Mouse (Mus musculus): ENCODE measurements at regions not wholly inside any gene's neighbourhood (a gene's known extent, or its start where the extent isn't known, plus 50 kb on each side); places are given as distances from the start of the nearest gene placed in this dataset.

DNA sequence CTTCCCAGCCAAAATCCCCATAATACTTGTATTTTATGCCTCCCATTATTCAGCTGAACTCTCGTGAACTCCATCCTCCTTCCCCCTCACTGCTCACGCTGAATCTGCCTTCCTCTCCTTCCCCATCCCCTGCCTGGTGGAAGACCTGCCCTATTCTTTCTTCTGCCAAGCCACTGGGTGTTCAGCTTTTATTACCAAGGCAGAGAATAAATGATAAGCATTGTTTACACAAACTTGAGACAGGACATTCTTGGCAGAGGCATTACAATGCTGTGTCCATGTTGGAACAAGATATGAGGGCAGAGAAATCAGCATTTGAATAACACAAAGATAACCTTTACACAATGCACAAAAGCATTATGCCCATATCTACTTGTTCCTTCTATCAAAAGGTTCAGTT lies 80.2 kb downstream of the Dhrs2 start:
- no peak for ATAC-seq (ENCODE audit: borderline replicate concordance, extremely low read depth, low FRiP score, low TSS enrichment)
- no peak overlapping the region for H3K27ac ChIP-seq
- no peaks in the 10 kb centered on the region for H3K9me3 ChIP-seq
- no peaks in the 10 kb centered on the region for H3K27me3 ChIP-seq
- H3K4me1 ChIP-seq: no peaks in the 10 kb centered on the region
- H3K4me3 ChIP-seq: no peak overlapping the region
- WGBS: 38% methylated on average over 2 of the region's 2 CpGs
- no peaks in the 10 kb centered on the region for H3K36me3 ChIP-seq
- no peak overlapping the region for H3K4me2 ChIP-seq
- no peak overlapping the region for H3K9ac ChIP-seq

DNA sequence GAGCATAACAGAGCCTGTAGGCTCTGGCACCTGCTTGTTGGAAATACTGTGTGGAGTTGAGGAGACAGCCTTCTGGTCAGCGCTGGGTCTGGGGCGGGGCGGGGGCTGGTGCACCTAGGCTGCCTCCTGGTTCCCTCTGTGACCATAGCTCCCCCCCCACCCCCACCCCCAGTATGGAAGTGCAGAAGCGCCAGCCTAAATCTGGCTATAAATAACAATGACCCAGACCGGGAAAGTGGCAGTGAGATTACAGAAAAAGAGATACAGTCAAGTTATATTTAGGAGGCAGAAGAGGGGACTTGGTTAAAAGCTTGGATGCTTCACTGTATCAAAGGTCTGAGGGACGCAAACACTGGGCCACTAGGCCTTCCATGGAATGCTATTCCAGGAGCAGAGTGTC lies 91.8 kb downstream of the Dhrs2 start:
- Histone ChIP-seq H3K27ac (no peak overlapping the region), H3K27me3 (no peaks in the 10 kb centered on the region), H3K4me1 (no peaks in the 10 kb centered on the region), H3K4me2 (no peak overlapping the region), H3K9me3 (no peaks in the 10 kb centered on the region), H3K4me3 (no peak overlapping the region), H3K9ac (no peak overlapping the region), H3K36me3 (no peaks in the 10 kb centered on the region)
- no peak for ATAC-seq (ENCODE audit: borderline replicate concordance, extremely low read depth, low FRiP score, low TSS enrichment)
- WGBS: 69% methylated on average over 6 of the region's 6 CpGs

DNA sequence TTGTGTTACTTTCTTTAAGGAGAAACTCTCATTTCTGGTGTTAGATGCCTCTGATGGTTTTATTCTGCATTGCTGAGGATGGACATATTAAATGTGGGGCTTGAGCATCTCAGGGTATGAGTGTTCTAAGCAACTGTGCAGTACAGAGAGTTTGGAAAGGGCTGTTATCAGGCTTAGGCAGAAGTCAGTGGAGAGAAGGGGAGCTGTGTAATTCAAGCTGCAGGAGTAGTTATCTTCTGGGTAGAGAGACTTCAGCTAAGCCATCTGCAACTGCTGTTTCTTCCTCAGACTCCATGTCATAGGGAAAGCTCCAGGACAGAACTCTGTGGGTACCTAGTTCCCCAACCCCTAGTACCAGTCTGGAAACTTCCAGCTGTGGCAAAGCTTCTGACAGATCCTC lies 102.1 kb downstream of the Dhrs2 start:
- Histone ChIP-seq H3K4me3 (no peak overlapping the region), H3K9ac (no peak overlapping the region)
- no peak for ATAC-seq (ENCODE audit: borderline replicate concordance, extremely low read depth, low FRiP score, low TSS enrichment)

DNA sequence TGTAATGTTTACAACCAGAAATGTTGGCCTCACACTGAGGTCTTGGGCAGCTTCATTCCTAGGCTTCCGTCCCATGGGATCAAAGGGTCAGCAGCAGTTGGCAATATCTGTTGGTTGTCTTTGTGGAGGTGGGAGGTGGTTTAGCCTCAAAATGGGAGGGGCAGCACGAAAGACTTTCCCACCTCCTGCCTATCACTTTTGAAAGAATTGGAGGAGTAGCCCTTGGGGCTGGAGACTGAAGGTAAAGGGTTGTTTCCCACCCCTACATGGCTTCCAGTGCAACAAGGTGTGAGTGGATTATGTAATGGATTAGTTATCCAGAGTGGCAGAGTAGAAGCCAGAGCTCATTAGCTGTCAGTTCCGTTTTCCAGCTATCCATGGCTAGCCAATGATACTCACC lies 102.5 kb downstream of the Dhrs2 start:
- no peak overlapping the region for H3K27ac ChIP-seq
- H3K4me2 ChIP-seq: no peak overlapping the region
- no peak overlapping the region for H3K4me3 ChIP-seq
- ATAC-seq (ENCODE audit: borderline replicate concordance, extremely low read depth, low FRiP score, low TSS enrichment): no peak
- no peaks in the 10 kb centered on the region for H3K36me3 ChIP-seq
- WGBS: 42% methylated on average over 3 of the region's 3 CpGs
- H3K9ac ChIP-seq: no peak overlapping the region
- no peaks in the 10 kb centered on the region for H3K9me3 ChIP-seq
- H3K27me3 ChIP-seq: no peaks in the 10 kb centered on the region
- no peaks in the 10 kb centered on the region for H3K4me1 ChIP-seq

More for the DNA sequence above, 102.1 kb downstream of the Dhrs2 start:
- H3K27me3 ChIP-seq: no peaks in the 10 kb centered on the region
- H3K27ac ChIP-seq: no peak overlapping the region
- no peaks in the 10 kb centered on the region for H3K4me1 ChIP-seq
- H3K9me3 ChIP-seq: no peaks in the 10 kb centered on the region
- no peaks in the 10 kb centered on the region for H3K36me3 ChIP-seq
- no peak overlapping the region for H3K4me2 ChIP-seq

DNA sequence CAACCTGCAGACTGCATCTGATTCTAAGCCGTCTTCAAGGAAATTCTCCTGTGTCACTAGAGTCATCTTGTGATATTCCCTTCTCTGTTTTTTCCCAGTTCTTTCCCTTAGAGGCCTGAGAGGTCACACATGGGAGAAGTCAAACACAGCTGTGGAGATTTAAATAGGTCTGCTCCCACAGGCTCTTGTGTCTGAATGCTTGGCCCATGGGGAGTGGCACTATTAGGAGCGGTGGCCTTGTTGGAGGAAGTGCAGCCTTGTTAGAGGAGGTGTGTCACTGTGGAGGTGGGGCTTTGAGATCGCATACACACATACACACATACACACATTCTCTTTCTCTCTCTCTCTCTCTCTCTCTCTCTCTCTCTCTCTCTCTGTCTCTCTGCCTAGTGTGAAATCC lies 112.0 kb downstream of the Dhrs2 start:
- Histone ChIP-seq H3K27ac (no peak overlapping the region), H3K9ac (no peak overlapping the region), H3K9me3 (no peaks in the 10 kb centered on the region), H3K4me1 (0 out of 2 replicates have a peak, but pooled peaks cover 9% of the 10 kb centered on the region), H3K36me3 (no peaks in the 10 kb centered on the region), H3K27me3 (no peaks in the 10 kb centered on the region), H3K4me3 (no peak overlapping the region), H3K4me2 (no peak overlapping the region)
- WGBS: 47% methylated on average over 3 of the region's 3 CpGs
- no peak for ATAC-seq (ENCODE audit: borderline replicate concordance, extremely low read depth, low FRiP score, low TSS enrichment)

DNA sequence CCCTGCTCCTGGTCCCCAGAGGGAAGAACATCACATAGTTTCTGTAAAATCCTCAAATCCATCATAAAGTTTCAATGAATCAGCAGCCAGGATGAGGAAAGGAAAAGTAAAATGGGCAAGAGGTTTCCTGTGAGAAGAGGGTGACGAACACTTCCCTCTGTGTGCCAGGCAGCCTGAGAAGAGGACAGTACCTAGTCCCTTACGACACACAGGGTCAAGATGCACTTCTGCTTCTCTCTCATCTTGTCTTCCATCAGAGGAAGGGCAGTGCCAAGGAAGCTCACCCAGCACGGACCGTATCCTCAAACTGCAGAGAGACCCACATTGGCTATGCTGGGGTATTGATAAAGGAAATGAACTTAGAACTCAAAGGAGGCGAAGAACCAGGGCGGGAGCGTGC lies 112.5 kb downstream of the Dhrs2 start:
- WGBS: 86% methylated on average over 7 of the region's 7 CpGs
- Histone ChIP-seq H3K4me1 (0 out of 2 replicates have a peak, but pooled peaks cover 12% of the 10 kb centered on the region), H3K4me2 (no peak overlapping the region), H3K27ac (no peak overlapping the region), H3K9me3 (no peaks in the 10 kb centered on the region), H3K9ac (no peak overlapping the region), H3K27me3 (no peaks in the 10 kb centered on the region), H3K4me3 (no peak overlapping the region), H3K36me3 (no peaks in the 10 kb centered on the region)
- no peak for ATAC-seq (ENCODE audit: borderline replicate concordance, extremely low read depth, low FRiP score, low TSS enrichment)

DNA sequence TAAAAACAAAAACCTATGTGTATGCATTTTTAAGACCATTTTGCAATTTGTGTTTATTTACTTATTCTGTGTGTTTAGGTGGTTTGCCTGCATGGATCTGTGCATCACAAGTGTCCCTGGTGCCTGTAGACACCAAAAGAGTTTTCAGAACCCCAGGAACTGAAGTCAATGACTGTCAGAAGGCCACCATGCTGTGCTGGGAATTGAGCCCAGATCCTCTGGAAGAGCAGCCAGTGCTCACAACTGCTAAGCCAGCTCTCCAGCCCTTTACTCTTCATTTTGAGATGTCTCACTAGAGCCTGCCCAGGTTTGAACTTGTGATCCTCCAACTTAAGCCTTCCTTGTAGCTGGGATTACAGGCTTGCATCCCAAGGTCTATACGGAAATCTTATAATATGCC lies 113.8 kb downstream of the Dhrs2 start:
- Histone ChIP-seq H3K4me1 (0 out of 2 replicates have a peak, but pooled peaks cover 12% of the 10 kb centered on the region), H3K9me3 (no peaks in the 10 kb centered on the region), H3K4me3 (no peak overlapping the region), H3K36me3 (no peaks in the 10 kb centered on the region), H3K4me2 (no peak overlapping the region), H3K9ac (no peak overlapping the region), H3K27ac (no peak overlapping the region), H3K27me3 (no peaks in the 10 kb centered on the region)
- 89% methylated on average over 1 of the region's 1 CpGs for WGBS
- ATAC-seq (ENCODE audit: borderline replicate concordance, extremely low read depth, low FRiP score, low TSS enrichment): no peak

DNA sequence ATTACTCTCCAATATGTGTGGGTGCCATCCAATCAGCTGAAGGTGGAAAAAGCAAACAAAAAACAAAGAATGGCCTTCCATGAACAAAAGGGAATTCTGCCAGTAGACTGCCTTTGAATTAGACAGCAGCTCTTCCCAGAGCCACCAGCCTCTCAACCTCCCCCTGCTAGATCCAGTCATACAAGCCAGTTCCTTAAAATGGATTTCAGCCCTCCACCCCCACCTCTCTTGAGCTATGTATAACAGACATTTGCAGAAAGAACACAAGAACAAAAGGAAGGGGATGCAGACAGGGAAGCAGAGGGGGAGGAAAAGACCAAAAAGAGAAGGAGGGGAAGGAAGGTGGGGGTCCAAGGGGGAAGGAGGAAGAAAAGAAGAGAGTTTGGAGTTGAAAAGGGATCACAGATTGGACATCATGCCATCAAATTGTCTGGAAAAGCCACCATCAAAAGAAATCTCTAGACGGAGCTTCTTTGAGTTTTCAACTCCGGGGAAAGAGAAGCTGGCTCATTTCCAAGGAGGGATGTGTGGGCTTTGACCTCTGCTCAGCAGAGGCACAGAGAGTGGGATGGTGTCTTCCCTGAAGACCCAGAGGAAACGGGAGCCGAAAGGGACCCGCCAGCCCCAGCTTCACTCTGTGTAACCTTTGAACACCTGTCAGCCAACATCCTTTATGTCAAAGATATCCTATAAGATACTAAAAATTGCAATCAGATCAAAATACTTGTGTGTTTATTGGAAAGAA lies 114.8 kb downstream of the Dhrs2 start:
- H3K9ac ChIP-seq: no peak overlapping the region
- H3K36me3 ChIP-seq: no peaks in the 10 kb centered on the region
- H3K27me3 ChIP-seq: no peaks in the 10 kb centered on the region
- ATAC-seq (ENCODE audit: borderline replicate concordance, extremely low read depth, low FRiP score, low TSS enrichment): no peak
- H3K4me3 ChIP-seq: no peak overlapping the region
- WGBS: 30% methylated on average over 5 of the region's 5 CpGs
- peak overlapping the region; percentile 37 for H3K27ac ChIP-seq
- 0 out of 2 replicates have a peak, but pooled peaks cover 12% of the 10 kb centered on the region for H3K4me1 ChIP-seq
- no peak overlapping the region for H3K4me2 ChIP-seq
- no peaks in the 10 kb centered on the region for H3K9me3 ChIP-seq

DNA sequence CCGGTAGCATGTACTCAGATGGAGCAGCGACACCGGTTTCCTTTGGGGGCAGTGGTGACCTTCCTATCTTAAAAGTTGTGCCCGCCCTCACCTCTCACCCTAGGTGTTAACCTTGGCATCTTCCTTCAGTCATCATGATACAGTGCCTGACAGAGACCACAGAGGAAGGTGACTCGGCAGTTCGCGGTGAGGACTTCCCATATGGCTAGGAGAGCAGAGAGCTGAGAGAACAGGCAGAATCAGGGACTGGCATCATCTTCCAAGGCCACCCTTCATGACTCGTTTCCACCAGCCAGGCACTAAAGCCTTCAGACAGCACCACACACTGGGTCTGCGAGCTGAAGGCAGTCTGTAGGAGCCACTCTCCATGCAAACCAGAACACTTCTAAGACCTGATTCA lies 116.2 kb downstream of the Dhrs2 start:
- no peak for ATAC-seq (ENCODE audit: borderline replicate concordance, extremely low read depth, low FRiP score, low TSS enrichment)
- WGBS: 60% methylated on average over 9 of the region's 9 CpGs
- Histone ChIP-seq H3K9me3 (no peaks in the 10 kb centered on the region), H3K27me3 (no peaks in the 10 kb centered on the region), H3K4me3 (no peak overlapping the region), H3K4me1 (0 out of 2 replicates have a peak, but pooled peaks cover 12% of the 10 kb centered on the region), H3K9ac (no peak overlapping the region), H3K27ac (peak overlapping the region; percentile 37; the same call in 1 of the 2 replicates), H3K4me2 (no peak overlapping the region), H3K36me3 (no peaks in the 10 kb centered on the region)

DNA sequence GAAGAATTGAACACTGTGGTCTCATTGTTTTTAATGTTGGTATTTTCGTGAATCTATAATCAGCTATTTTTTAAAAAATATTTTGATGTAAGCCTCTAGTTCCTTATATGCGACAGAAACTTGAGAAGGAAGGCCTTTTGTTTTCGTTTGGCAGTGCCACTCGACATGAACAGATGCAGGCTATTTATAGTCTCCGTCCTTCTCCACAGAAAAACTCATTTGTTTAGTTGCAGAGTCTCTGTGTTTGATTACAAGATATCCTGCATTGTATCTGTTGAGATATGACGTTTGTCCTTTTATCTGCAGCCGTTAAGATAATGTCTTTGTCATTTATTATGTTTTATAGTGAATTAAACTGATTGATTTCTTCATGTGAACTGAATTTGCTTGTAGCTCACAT lies 116.7 kb downstream of the Dhrs2 start:
- Histone ChIP-seq H3K4me3 (no peak overlapping the region), H3K9ac (no peak overlapping the region), H3K36me3 (no peaks in the 10 kb centered on the region), H3K4me2 (no peak overlapping the region), H3K27me3 (no peaks in the 10 kb centered on the region), H3K27ac (peak overlapping the region; percentile 37; the same call in 1 of the 2 replicates), H3K9me3 (no peaks in the 10 kb centered on the region), H3K4me1 (0 out of 2 replicates have a peak, but pooled peaks cover 12% of the 10 kb centered on the region)
- WGBS: 33% methylated on average over 7 of the region's 7 CpGs
- ATAC-seq (ENCODE audit: borderline replicate concordance, extremely low read depth, low FRiP score, low TSS enrichment): no peak

DNA sequence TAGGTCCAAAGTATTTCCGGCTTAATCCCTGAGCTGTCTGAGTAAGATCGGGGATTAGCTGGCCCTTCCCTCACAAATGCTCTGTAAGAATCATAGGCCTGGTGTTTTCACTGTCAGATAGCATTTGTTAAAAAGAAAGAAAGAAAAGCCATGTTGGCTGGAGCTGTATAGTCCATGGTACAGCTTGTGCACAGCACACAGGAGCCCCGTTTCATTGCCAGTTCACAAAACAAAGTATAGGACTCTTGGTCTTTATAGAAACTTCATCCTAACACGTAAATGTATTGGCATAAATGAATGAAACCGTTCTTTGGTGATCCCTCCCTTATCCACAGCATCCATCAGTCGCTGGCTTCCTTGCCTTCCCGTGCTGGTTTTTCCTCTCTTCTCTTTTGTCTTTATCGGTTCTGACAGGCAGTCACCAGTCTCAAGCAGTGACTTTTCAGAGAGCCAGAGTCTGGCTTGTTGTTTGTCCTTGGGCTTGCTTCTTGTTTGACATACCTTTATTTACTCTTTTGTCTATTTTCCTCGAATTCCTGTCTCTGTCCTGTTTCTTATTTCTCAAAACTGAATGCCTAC lies 117.3 kb downstream of the Dhrs2 start:
- no peak for ATAC-seq (ENCODE audit: borderline replicate concordance, extremely low read depth, low FRiP score, low TSS enrichment)
- H3K27me3 ChIP-seq: no peaks in the 10 kb centered on the region
- WGBS: 51% methylated on average over 9 of the region's 9 CpGs

DNA sequence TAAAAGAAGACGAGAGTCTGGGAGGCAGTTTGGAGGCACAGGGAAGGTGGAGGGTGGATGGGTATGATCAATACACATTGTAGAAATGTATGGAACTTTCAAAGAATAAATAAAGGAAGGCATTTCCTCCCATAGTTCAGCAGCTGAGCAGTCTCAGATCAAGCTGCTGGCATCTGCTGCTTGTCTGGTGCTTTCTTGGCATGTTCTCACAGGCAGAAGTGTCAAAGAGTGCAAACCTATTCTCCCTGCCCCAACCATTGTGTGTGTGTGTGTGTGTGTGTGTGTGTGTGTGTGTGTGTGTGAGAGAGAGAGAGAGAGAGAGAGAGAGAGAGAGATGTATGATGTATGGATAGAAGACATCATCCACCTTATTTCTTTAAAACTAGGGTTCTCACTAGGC lies 121.5 kb downstream of the Dhrs2 start:
- no peaks in the 10 kb centered on the region for H3K27me3 ChIP-seq
- no peak for ATAC-seq (ENCODE audit: borderline replicate concordance, extremely low read depth, low FRiP score, low TSS enrichment)
- 28% methylated on average over 1 of the region's 1 CpGs for WGBS
- no peaks in the 10 kb centered on the region for H3K36me3 ChIP-seq
- H3K27ac ChIP-seq: no peak overlapping the region
- H3K9me3 ChIP-seq: no peaks in the 10 kb centered on the region
- H3K9ac ChIP-seq: no peak overlapping the region
- H3K4me1 ChIP-seq: 0 out of 2 replicates have a peak, but pooled peaks cover 2% of the 10 kb centered on the region
- no peak overlapping the region for H3K4me3 ChIP-seq
- no peak overlapping the region for H3K4me2 ChIP-seq

More for the DNA sequence above, 117.3 kb downstream of the Dhrs2 start:
- no peak overlapping the region for H3K4me3 ChIP-seq
- H3K9ac ChIP-seq: no peak overlapping the region
- H3K4me1 ChIP-seq: 0 out of 2 replicates have a peak, but pooled peaks cover 12% of the 10 kb centered on the region
- H3K9me3 ChIP-seq: no peaks in the 10 kb centered on the region
- no peak overlapping the region for H3K27ac ChIP-seq
- no peak overlapping the region for H3K4me2 ChIP-seq
- H3K36me3 ChIP-seq: no peaks in the 10 kb centered on the region

All from lung, embryonic 15.5 days (tissue).